Mouse (Mus musculus): ENCODE measurements at regions not wholly inside any gene's neighbourhood (a gene's known extent, or its start where the extent isn't known, plus 50 kb on each side); places are given as distances from the start of the nearest gene placed in this dataset.
"Not testable (repeated sequence)": the region's sequence is repeated elsewhere in the genome, so short reads cannot be mapped to it uniquely, and the experiment has no call there.

DNA sequence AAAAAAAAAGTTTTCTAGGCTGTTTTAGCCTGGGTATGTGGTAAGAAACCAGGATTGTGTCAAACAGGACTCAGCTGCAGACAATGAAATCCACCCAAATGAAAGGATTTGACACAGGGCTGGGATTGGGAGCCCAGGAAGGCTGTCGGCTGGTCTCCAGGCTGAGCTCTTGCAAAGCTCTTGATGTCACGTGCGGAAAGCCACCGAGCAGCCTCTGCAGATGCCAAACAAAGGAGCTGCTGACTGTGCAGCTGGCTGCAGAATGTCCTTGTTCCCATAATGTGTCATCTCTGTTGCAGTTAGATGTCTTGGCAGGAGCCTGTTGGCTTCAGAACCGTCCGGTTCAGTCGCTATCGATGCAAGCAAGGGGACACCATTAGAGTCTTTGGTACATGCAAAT lies 56.1 kb downstream of the Bbs10 start:
- Histone ChIP-seq H3K4me1 (replicated peaks; ENCODE audit: low read depth, low read length) (no peaks in the 10 kb centered on the region), H3K4me3 (replicated peaks; ENCODE audit: low read length) (no peak overlapping the region), H3K27me3 (ENCODE audit: insufficient read depth, low read length) (no peaks in the 10 kb centered on the region), H3K9me3 (ENCODE audit: low read length) (no peaks in the 10 kb centered on the region), H3K36me3 (ENCODE audit: insufficient read depth, low read length) (no peaks in the 10 kb centered on the region)
- TF ChIP-seq POU5F1 (IDR thresholded peaks at IDR 0.05; ENCODE audit: borderline replicate concordance, low read length) (no peak), CTCF (conservative IDR thresholded peaks at IDR 0.05; ENCODE audit: low read length) (no peak), NANOG (IDR thresholded peaks at IDR 0.05; ENCODE audit: borderline replicate concordance, low read length) (no peak)

DNA sequence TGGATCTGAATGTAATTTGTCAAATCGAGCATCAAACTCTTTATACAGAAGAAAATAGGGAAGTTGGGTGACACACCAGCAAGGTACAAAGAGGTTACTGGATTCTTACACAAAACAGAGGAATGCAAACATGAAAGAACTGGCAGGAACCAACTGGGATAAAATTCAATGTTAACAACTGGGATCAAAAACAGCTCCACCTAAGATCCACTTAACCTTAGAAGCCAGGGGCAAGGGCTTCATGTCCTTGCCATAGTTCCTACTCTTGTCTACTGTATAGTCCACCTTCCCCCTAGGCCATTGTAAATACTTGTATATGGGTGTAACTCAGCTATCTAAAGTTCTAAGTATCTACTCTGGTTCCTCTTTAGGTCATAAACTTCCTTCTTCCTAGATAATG lies 59.9 kb downstream of the Bbs10 start:
- not testable (repeated sequence) for H3K36me3 ChIP-seq (ENCODE audit: insufficient read depth, low read length)

DNA sequence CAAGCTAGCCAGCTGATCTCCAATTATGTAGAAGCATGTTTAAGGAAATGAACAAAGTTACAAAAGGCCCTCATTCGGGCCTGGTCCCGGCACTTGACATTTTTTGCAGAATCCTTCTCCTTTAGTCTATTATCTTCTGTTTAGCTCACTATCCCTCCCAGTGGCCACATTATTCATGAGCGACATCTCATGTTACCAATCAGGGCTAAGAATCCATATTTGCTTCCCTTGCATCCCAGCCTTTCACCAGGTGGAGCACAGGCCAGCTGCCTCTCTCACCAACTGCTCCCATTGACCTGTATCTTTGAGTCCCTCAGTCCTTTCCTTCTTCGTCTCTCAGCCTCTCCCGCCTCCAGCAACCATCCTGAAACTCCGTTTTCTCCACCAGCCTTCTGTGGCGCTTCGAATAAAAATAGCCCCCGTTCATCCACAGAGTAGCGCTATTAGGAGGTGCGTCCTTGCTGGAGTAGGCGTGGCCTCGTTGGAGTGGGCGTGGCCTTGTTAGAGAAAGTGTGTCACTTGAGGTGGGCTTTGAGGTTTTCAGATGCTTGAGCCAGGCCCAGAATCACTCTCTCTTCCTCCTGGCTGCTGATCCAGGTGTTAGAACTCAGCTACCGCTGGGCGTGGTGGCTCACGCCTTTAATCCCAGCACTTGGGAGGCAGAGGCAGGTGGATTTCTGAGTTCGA lies 63.4 kb downstream of the Bbs10 start:
- Histone ChIP-seq H3K27me3 (ENCODE audit: insufficient read depth, low read length) (no peaks in the 10 kb centered on the region), H3K36me3 (ENCODE audit: insufficient read depth, low read length) (no peaks in the 10 kb centered on the region), H3K4me1 (replicated peaks; ENCODE audit: low read depth, low read length) (peaks cover 26% of the 10 kb centered on the region), H3K4me3 (replicated peaks; ENCODE audit: low read length) (0 out of 2 replicates have a peak overlapping the region, but pooled peaks have one; percentile 33), H3K9me3 (ENCODE audit: low read length) (no peaks in the 10 kb centered on the region)
- no peak for TF ChIP-seq POU5F1 (IDR thresholded peaks at IDR 0.05; ENCODE audit: borderline replicate concordance, low read length)
- no peak for TF ChIP-seq NANOG (IDR thresholded peaks at IDR 0.05; ENCODE audit: borderline replicate concordance, low read length)
- TF ChIP-seq CTCF (conservative IDR thresholded peaks at IDR 0.05; ENCODE audit: low read length), result no peak

More for the DNA sequence above, 59.9 kb downstream of the Bbs10 start:
- not testable (repeated sequence) for H3K9me3 ChIP-seq (ENCODE audit: low read length); H3K4me1 ChIP-seq (replicated peaks; ENCODE audit: low read depth, low read length); H3K27me3 ChIP-seq (ENCODE audit: insufficient read depth, low read length); H3K4me3 ChIP-seq (replicated peaks; ENCODE audit: low read length)

DNA sequence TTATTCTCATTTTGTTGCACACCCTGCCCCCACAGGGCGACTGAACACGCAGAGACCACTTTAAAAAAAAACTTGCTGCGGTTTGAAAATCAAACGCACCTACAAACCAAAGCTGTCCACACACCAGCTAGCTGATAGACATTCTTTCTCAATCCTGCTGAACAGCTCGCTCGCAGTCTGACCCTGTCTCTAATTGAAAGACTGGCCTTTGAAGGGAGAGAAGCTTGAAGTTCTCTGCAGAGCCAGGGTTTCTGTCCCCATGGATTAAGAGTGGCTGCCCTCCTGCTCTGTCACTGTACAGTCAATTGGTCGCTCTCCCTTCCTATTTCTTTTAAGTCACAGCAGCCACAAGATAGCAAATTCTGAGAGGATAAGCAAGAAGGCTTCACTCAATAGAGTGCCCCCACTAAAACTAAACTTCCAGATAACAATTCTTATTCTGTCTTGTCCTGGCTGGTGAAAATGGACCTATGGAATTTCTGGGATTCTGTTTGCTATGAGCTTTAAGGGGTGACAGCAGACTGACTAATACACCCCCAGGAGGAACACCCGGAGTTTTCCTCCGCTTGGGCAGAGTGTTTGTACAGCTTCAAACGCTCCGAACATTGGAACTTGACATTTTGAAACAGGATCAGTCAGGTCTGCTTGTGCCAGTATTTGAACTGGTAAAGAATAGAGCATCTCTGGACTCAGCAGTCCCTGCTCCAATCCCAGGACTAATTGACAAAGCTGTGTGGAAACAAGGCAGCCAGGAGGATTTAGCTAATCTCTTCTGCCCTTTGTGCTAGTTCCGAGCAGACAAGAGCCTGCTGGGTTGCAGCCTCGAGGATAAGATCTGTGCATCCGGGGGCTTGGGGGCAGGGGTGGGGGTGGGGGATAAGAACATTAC lies 65.5 kb downstream of the Bbs10 start:
- Histone ChIP-seq H3K27me3 (ENCODE audit: insufficient read depth, low read length) (no peaks in the 10 kb centered on the region), H3K4me1 (replicated peaks; ENCODE audit: low read depth, low read length) (peaks cover 26% of the 10 kb centered on the region), H3K36me3 (ENCODE audit: insufficient read depth, low read length) (no peaks in the 10 kb centered on the region), H3K9me3 (ENCODE audit: low read length) (peaks cover 7% of the 10 kb centered on the region), H3K4me3 (replicated peaks; ENCODE audit: low read length) (no peak overlapping the region)
- TF ChIP-seq CTCF (conservative IDR thresholded peaks at IDR 0.05; ENCODE audit: low read length) (no peak), NANOG (IDR thresholded peaks at IDR 0.05; ENCODE audit: borderline replicate concordance, low read length) (no peak), POU5F1 (IDR thresholded peaks at IDR 0.05; ENCODE audit: borderline replicate concordance, low read length) (no peak)

DNA sequence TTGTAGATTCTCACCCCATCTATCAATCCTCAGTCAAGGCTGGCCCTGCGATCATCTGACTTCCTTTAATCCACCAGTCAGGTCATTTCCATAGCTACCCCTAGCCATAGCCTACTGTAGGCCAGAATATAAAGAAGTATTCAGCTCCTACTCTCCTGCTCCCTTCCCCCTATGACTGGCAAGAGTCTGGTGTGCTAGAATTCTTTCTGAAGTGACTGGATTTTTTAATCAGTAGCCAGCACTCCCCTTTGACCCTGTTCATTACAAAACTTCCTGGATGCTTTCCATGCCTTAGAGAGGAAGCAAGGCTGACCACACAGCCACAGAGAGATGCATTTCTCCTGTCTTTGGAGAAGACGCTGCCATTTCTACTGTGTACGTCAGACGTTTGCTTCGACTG lies 66.5 kb downstream of the Bbs10 start:
- Histone ChIP-seq H3K27me3 (ENCODE audit: insufficient read depth, low read length) (no peaks in the 10 kb centered on the region), H3K4me3 (replicated peaks; ENCODE audit: low read length) (no peak overlapping the region), H3K9me3 (ENCODE audit: low read length) (peaks cover 18% of the 10 kb centered on the region), H3K4me1 (replicated peaks; ENCODE audit: low read depth, low read length) (peaks cover 26% of the 10 kb centered on the region), H3K36me3 (ENCODE audit: insufficient read depth, low read length) (no peaks in the 10 kb centered on the region)
- no peak for TF ChIP-seq POU5F1 (IDR thresholded peaks at IDR 0.05; ENCODE audit: borderline replicate concordance, low read length)
- TF ChIP-seq NANOG (IDR thresholded peaks at IDR 0.05; ENCODE audit: borderline replicate concordance, low read length), result no peak
- TF ChIP-seq CTCF (conservative IDR thresholded peaks at IDR 0.05; ENCODE audit: low read length), result no peak

DNA sequence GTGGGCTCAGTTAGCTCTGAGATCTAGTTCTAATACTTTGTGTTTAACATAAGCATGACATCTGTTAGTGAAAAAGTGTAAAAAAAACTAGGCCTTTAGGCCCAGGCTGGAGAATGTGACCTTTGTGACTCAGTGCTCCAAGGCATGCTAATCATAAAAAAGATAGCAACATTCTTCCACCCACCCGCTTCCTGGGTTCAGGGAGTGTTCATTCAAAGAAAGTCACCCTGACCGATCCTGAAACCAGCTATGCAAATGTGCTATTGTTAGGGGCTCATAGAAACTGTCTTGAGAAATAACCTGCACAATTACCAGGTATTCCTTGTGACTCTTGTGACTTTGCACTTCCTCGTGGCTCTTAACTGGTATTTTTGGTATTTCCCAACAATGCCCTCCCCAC lies 70.6 kb downstream of the Bbs10 start:
- H3K27me3 ChIP-seq (ENCODE audit: insufficient read depth, low read length); H3K4me3 ChIP-seq (replicated peaks; ENCODE audit: low read length); H3K36me3 ChIP-seq (ENCODE audit: insufficient read depth, low read length): not testable (repeated sequence)
- H3K9me3 ChIP-seq (ENCODE audit: low read length), result peaks cover 20% of the 10 kb centered on the region
- peaks cover 10% of the 10 kb centered on the region for H3K4me1 ChIP-seq (replicated peaks; ENCODE audit: low read depth, low read length)

DNA sequence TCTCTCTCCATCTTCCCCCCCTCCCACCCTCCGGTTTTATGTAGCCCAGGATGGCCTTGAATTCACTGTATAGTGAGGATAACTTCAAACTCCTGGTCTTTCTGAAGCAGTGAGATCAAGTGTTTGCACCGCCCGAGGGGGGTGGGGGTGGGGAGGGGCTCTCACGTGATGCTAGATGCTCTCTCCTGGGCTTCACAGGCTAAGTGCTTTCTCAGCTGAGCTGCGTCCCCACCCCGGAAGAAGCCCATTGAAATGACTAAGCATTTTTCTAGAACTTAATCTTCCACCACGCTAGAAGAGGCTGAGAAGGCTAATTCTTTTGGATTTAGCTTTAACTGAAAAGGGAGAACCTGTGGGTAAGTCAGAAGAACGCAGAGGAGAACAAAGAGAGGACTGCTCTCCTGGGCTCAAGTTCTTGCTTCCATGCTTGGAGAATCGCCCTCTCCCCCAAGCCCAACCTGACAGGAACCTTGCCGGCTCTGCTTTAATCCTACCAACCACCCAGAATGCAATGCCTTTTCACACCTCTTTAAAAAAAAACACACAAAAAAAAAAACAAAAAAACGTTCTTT lies 79.7 kb downstream of the Bbs10 start:
- Histone ChIP-seq H3K4me3 (replicated peaks; ENCODE audit: low read length) (0 out of 2 replicates have a peak overlapping the region, but pooled peaks have one; percentile 4), H3K9me3 (ENCODE audit: low read length) (no peaks in the 10 kb centered on the region), H3K4me1 (replicated peaks; ENCODE audit: low read depth, low read length) (peaks cover 49% of the 10 kb centered on the region), H3K27me3 (ENCODE audit: insufficient read depth, low read length) (peaks cover 20% of the 10 kb centered on the region), H3K36me3 (ENCODE audit: insufficient read depth, low read length) (no peaks in the 10 kb centered on the region)
- TF ChIP-seq NANOG (IDR thresholded peaks at IDR 0.05; ENCODE audit: borderline replicate concordance, low read length), result no peak
- no peak for TF ChIP-seq POU5F1 (IDR thresholded peaks at IDR 0.05; ENCODE audit: borderline replicate concordance, low read length)
- TF ChIP-seq CTCF (conservative IDR thresholded peaks at IDR 0.05; ENCODE audit: low read length), result no peak

DNA sequence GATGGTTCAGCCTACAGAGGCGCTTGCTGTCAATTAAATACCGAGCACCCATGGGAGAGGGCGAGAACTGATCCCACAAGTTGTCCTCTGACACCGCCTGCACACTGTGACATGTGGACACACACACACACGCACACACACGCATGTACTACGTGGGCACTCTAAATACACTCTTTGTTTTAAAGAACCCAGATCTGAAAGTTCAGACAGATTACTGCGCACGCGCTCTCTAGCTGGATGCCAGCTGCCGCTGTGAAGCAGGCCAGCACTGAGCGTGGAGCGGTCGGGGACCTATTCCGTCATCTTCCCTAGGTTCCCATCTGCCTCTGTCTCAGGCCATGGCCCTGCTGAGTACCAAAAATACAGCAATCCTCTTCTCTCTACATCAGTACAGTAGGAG lies 83.2 kb downstream of the Bbs10 start:
- Histone ChIP-seq H3K27me3 (ENCODE audit: insufficient read depth, low read length) (peaks cover 20% of the 10 kb centered on the region), H3K36me3 (ENCODE audit: insufficient read depth, low read length) (no peaks in the 10 kb centered on the region), H3K4me1 (replicated peaks; ENCODE audit: low read depth, low read length) (peaks cover 53% of the 10 kb centered on the region), H3K4me3 (replicated peaks; ENCODE audit: low read length) (no peak overlapping the region; the same call in 1 of the 2 replicates), H3K9me3 (ENCODE audit: low read length) (no peaks in the 10 kb centered on the region)
- no peak for TF ChIP-seq NANOG (IDR thresholded peaks at IDR 0.05; ENCODE audit: borderline replicate concordance, low read length)
- TF ChIP-seq POU5F1 (IDR thresholded peaks at IDR 0.05; ENCODE audit: borderline replicate concordance, low read length), result no peak
- TF ChIP-seq CTCF (conservative IDR thresholded peaks at IDR 0.05; ENCODE audit: low read length), result no peak
